Mouse (Mus musculus): Measurements from ENCODE around the gene Rbfox3. TPM values are rescaled to one million over a fixed set of nuclear protein-coding genes. Genes with fewer than 3 reads are reported as not detected.

The Rbfox3 gene
- polyA plus RNA-seq, 1 experiment from 2014 or later = 0.97 TPM

DNA sequence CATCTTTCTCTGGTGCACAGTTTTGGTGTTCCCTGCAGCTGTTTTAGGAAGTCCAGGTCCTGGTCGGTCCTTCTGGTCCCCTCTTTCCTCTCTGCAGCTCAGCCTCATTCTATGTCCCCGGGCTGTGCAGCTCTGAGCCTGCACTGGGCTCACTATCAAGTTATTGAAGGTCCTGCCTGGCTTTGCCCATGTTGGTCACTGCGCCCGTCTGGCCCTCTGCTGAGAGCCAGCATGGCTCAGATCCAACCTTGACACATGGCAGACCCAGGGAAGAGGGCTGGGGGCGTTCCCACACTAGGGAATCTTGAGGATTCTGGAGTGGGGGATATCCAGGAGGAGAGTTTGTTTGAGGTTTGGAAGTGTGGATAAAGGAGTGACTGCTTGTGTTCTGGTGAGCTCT, 312.7 kb downstream of the Rbfox3 start:
- ATAC-seq (no peak), DNase-seq (ENCODE audit: low spot score) (no peak)
- no peaks in the 10 kb centered on the region for H3K4me1 ChIP-seq (ENCODE audit: insufficient read depth, low read depth, low read length)
- no peaks in the 10 kb centered on the region for H3K27me3 ChIP-seq (replicated peaks; ENCODE audit: insufficient read depth, low read length)
- H3K4me2 ChIP-seq (replicated peaks; ENCODE audit: low read depth, low read length) = no peak overlapping the region
- no peaks in the 10 kb centered on the region for H3K9me3 ChIP-seq (ENCODE audit: low read length)
- TF ChIP-seq CTCF (IDR thresholded peaks at IDR 0.05) = no peak
- no peak for TF ChIP-seq EP300 (IDR thresholded peaks at IDR 0.05)
- no peak overlapping the region for H3K27ac ChIP-seq (ENCODE audit: low read length)
- WGBS = 48% methylated on average over 5 of the region's 5 CpGs
- no peak overlapping the region for H3K9ac ChIP-seq (replicated peaks; ENCODE audit: low read depth)
- no peak overlapping the region for H3K4me3 ChIP-seq (ENCODE audit: low read depth, low read length)
- no peaks in the 10 kb centered on the region for H3K36me3 ChIP-seq (ENCODE audit: insufficient read depth, low read length)

GRCm38 (mm10) chr11:118584826-118585225, 326.6 kb downstream of the Rbfox3 start:
- H3K27ac ChIP-seq (ENCODE audit: low read length) = no peak overlapping the region
- WGBS = 4% methylated on average over 14 of the region's 15 CpGs
- TF ChIP-seq CTCF (IDR thresholded peaks at IDR 0.05) (peak; percentile 20; the same call in 1 of the 2 replicates), EP300 (IDR thresholded peaks at IDR 0.05) (no peak)
- DNase-seq (ENCODE audit: low spot score) = peak; percentile 89
- no peak overlapping the region for H3K4me2 ChIP-seq (replicated peaks; ENCODE audit: low read depth, low read length)
- H3K4me3 ChIP-seq (ENCODE audit: low read depth, low read length) = no peak overlapping the region
- H3K9me3 ChIP-seq (ENCODE audit: low read length) = no peaks in the 10 kb centered on the region
- no peaks in the 10 kb centered on the region for H3K4me1 ChIP-seq (ENCODE audit: insufficient read depth, low read depth, low read length)
- ATAC-seq = no peak
- H3K27me3 ChIP-seq (replicated peaks; ENCODE audit: insufficient read depth, low read length) = no peaks in the 10 kb centered on the region
- no peak overlapping the region for H3K9ac ChIP-seq (replicated peaks; ENCODE audit: low read depth)
- H3K36me3 ChIP-seq (ENCODE audit: insufficient read depth, low read length) = no peaks in the 10 kb centered on the region

DNA sequence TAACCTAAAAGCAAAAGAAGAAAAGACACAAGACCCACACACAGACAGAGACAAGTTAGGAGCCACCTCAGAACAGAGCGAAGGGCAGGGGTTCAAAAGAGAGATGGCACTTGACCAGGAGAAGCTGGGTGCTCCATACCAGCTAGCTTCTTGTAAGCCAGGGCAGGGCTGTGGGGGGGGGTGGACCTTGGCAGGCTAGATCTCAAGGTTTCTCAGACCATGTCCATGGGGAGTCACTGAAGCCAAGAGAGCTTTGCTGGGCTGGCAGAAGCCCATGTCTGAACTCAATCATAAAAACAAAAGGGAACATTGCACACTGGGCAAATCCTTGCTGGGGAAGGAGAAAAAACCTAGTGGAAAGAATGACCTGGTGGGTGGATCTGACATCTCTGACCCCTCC, 327.4 kb downstream of the Rbfox3 start:
- no peak overlapping the region for H3K27ac ChIP-seq (ENCODE audit: low read length)
- no peaks in the 10 kb centered on the region for H3K36me3 ChIP-seq (ENCODE audit: insufficient read depth, low read length)
- H3K9ac ChIP-seq (replicated peaks; ENCODE audit: low read depth) = no peak overlapping the region
- no peaks in the 10 kb centered on the region for H3K4me1 ChIP-seq (ENCODE audit: insufficient read depth, low read depth, low read length)
- H3K4me2 ChIP-seq (replicated peaks; ENCODE audit: low read depth, low read length) = no peak overlapping the region
- H3K27me3 ChIP-seq (replicated peaks; ENCODE audit: insufficient read depth, low read length) = no peaks in the 10 kb centered on the region
- WGBS = 94% methylated on average over 1 of the region's 1 CpGs
- ATAC-seq = no peak
- no peaks in the 10 kb centered on the region for H3K9me3 ChIP-seq (ENCODE audit: low read length)
- no peak for DNase-seq (ENCODE audit: low spot score)
- TF ChIP-seq CTCF (IDR thresholded peaks at IDR 0.05) = no peak
- TF ChIP-seq EP300 (IDR thresholded peaks at IDR 0.05) = no peak
- H3K4me3 ChIP-seq (ENCODE audit: low read depth, low read length) = no peak overlapping the region

GRCm38 (mm10) chr11:118583573-118583972, 327.8 kb downstream of the Rbfox3 start:
- Histone ChIP-seq H3K4me3 (ENCODE audit: low read depth, low read length) (no peak overlapping the region), H3K4me1 (ENCODE audit: insufficient read depth, low read depth, low read length) (no peaks in the 10 kb centered on the region), H3K27ac (ENCODE audit: low read length) (no peak overlapping the region), H3K9me3 (ENCODE audit: low read length) (no peaks in the 10 kb centered on the region), H3K27me3 (replicated peaks; ENCODE audit: insufficient read depth, low read length) (no peaks in the 10 kb centered on the region), H3K36me3 (ENCODE audit: insufficient read depth, low read length) (no peaks in the 10 kb centered on the region), H3K9ac (replicated peaks; ENCODE audit: low read depth) (no peak overlapping the region), H3K4me2 (replicated peaks; ENCODE audit: low read depth, low read length) (no peak overlapping the region)
- TF ChIP-seq EP300 (IDR thresholded peaks at IDR 0.05) (no peak), CTCF (IDR thresholded peaks at IDR 0.05) (no peak)
- WGBS = 81% methylated on average over 8 of the region's 8 CpGs
- DNase-seq (ENCODE audit: low spot score) (no peak), ATAC-seq (no peak)

- TF ChIP-seq EP300 (IDR thresholded peaks at IDR 0.05) = no peak
- TF ChIP-seq CTCF (IDR thresholded peaks at IDR 0.05) = no peak
- H3K4me2 ChIP-seq (replicated peaks; ENCODE audit: low read depth, low read length) = no peak overlapping the region
- H3K4me1 ChIP-seq (ENCODE audit: insufficient read depth, low read depth, low read length) = no peaks in the 10 kb centered on the region
- H3K4me3 ChIP-seq (ENCODE audit: low read depth, low read length) = no peak overlapping the region
- ATAC-seq (no peak), DNase-seq (ENCODE audit: low spot score) (no peak)
- H3K9ac ChIP-seq (replicated peaks; ENCODE audit: low read depth) = no peak overlapping the region
- no peaks in the 10 kb centered on the region for H3K36me3 ChIP-seq (ENCODE audit: insufficient read depth, low read length)
- 36% methylated on average over 4 of the region's 4 CpGs for WGBS
- no peaks in the 10 kb centered on the region for H3K27me3 ChIP-seq (replicated peaks; ENCODE audit: insufficient read depth, low read length)
- H3K9me3 ChIP-seq (ENCODE audit: low read length) = no peaks in the 10 kb centered on the region
- H3K27ac ChIP-seq (ENCODE audit: low read length) = no peak overlapping the region
Measured at GRCm38 (mm10) chr11:118581019-118581418, 330.4 kb downstream of the Rbfox3 start.

DNA sequence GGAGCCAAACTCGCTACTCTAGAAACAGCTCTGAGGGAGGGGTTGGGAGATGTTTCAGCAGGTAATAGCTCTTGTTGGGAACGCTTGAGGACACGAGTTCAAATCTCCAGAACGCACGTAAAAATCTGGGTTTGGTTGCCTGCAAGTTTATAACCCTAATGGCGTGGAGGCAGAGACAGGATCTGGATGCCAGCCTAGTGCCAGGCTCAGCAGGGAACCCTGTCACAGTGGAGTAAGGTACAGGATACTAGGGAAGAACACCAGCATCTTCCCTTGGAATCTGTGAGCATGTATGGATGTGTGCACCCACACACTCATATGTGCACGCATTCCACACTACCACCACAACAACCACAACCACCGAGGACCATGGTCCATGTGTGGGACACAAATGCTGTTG, 331.8 kb downstream of the Rbfox3 start:
- DNase-seq (ENCODE audit: low spot score) (no peak), ATAC-seq (no peak)
- H3K4me3 ChIP-seq (ENCODE audit: low read depth, low read length) = no peak overlapping the region
- H3K9me3 ChIP-seq (ENCODE audit: low read length) = no peaks in the 10 kb centered on the region
- H3K4me2 ChIP-seq (replicated peaks; ENCODE audit: low read depth, low read length) = no peak overlapping the region
- no peak overlapping the region for H3K9ac ChIP-seq (replicated peaks; ENCODE audit: low read depth)
- no peak for TF ChIP-seq CTCF (IDR thresholded peaks at IDR 0.05)
- TF ChIP-seq EP300 (IDR thresholded peaks at IDR 0.05) = no peak
- H3K27me3 ChIP-seq (replicated peaks; ENCODE audit: insufficient read depth, low read length) = no peaks in the 10 kb centered on the region
- no peaks in the 10 kb centered on the region for H3K4me1 ChIP-seq (ENCODE audit: insufficient read depth, low read depth, low read length)
- no peaks in the 10 kb centered on the region for H3K36me3 ChIP-seq (ENCODE audit: insufficient read depth, low read length)
- no peak overlapping the region for H3K27ac ChIP-seq (ENCODE audit: low read length)
- WGBS = 75% methylated on average over 8 of the region's 8 CpGs

DNA sequence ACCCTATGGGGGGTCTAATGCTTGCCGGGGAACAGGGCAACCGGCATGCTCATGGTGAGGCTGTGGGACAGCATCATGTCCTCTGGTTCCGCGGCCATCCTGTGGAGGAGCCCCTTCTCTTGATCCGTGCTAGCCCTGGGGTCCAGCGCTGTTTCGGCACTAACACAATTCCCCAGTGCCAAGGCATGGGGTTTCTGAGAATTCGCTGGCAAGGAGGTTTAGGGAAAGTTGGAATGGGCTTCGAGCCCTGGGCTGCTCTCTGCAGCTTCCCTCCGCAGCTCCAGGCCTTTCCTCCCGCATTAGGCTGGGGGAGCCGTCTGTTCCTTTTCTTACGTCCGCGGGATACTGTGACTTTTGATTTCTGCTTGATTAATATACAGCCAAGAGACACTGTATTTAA, 334.1 kb downstream of the Rbfox3 start:
- H3K27me3 ChIP-seq (replicated peaks; ENCODE audit: insufficient read depth, low read length) = no peaks in the 10 kb centered on the region

More for the DNA sequence above, 334.1 kb downstream of the Rbfox3 start:
- Histone ChIP-seq H3K4me3 (ENCODE audit: low read depth, low read length) (no peak overlapping the region), H3K4me2 (replicated peaks; ENCODE audit: low read depth, low read length) (no peak overlapping the region), H3K9ac (replicated peaks; ENCODE audit: low read depth) (no peak overlapping the region), H3K36me3 (ENCODE audit: insufficient read depth, low read length) (no peaks in the 10 kb centered on the region), H3K9me3 (ENCODE audit: low read length) (no peaks in the 10 kb centered on the region), H3K27ac (ENCODE audit: low read length) (no peak overlapping the region), H3K4me1 (ENCODE audit: insufficient read depth, low read depth, low read length) (no peaks in the 10 kb centered on the region)
- WGBS = 64% methylated on average over 15 of the region's 15 CpGs
- DNase-seq (ENCODE audit: low spot score) (no peak), ATAC-seq (no peak)
- TF ChIP-seq EP300 (IDR thresholded peaks at IDR 0.05) (no peak), CTCF (IDR thresholded peaks at IDR 0.05) (no peak)

Data from lung, postnatal 0 days (tissue).